8 mouse cellular contexts compared by ENCODE assay signal in the genomic region with DNA sequence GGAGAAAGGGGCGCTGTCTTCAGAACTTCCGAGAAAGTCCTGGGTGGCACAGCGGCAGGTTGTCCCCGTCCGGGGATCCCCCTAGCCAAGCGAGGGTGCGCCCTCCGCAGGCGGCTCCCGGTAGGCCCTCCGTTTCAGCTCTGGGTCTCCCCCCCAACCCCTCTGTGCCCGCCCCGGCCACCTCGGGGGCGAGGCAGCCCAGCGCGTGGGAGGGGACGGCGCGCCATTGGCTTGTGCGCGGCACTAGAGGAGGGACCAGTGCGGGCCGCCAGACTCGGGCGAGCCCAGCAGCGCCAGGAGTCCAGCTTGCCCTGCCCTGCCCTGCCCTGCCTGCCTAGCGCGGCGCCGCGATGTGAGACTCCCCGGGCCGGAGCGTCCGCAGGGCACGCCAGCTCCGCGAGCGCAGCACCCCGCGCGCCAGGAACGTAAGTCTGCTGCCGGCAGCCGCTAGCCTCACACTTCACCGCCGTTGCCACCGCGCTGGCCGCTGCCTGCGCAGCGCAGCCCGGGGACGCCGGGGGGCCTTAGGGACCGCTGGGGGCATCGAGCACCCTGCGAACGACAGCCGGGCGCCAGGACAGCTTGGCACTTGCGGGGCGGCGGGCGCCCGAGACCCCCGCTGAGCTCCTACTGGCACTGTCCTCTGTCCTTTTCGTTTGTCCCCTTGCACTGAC. TPM values are rescaled to one million over a fixed set of nuclear protein-coding genes. Genes with fewer than 3 reads are reported as not detected.
A peak's percentile ranks its signal among the peaks of the same experiment; 100 is the strongest.
DNase-seq lines count a peak whose midpoint lies in the region.

Gene Trp53i11 (plus strand): TSS at position 226 of the 674 bp plus-strand sequence.

- no peaks in the 10 kb centered on the region for H3K36me3 ChIP-seq in megakaryocyte, embryonic 14.5 days (replicated peaks; ENCODE audit: low read length)

- peak within 1 kb of the TSS; percentile 90 for H3K4me3 ChIP-seq in megakaryocyte, embryonic 14.5 days (replicated peaks)

- peak; percentile 89 to 94 for DNase-seq in adrenal gland, adult 18-20 months (ENCODE audit: low spot score in 2 of 2)
- peak; percentile 92 for DNase-seq in embryo, embryonic 10 days (ENCODE audit: low spot score)
- DNase-seq in gastrocnemius, postnatal 25 days: peak; percentile 88
- DNase-seq in induced T-regulatory cell, adult 2 months (ENCODE audit: low read depth): peak; percentile 94
- peak; percentile 63 to 69 for DNase-seq in left cerebral cortex, postnatal 14 days (ENCODE audit: low spot score in 2 of 2)
- peak; percentile 67 to 68 for DNase-seq in right cerebral cortex, adult 2 months (ENCODE audit: low spot score in 2 of 2)
- peak; percentile 56 for DNase-seq in urinary bladder, postnatal 10 days (ENCODE audit: low spot score)

- intact Hi-C loops in left cerebral cortex, postnatal 14 days (cut with DNase I): loop anchor here (5.0 kb wide), 1 partner anchor 280 kb away; no protein-coding TSS in a partner anchor

- peaks cover 97% of the 10 kb centered on the region for H3K27me3 ChIP-seq in megakaryocyte, embryonic 14.5 days (replicated peaks)

- no peaks in the 10 kb centered on the region for H3K9me3 ChIP-seq in megakaryocyte, embryonic 14.5 days

- peaks cover 36% of the 10 kb centered on the region for H3K4me1 ChIP-seq in megakaryocyte, embryonic 14.5 days

RNA-seq across cellular contexts. Expression of gene Trp53i11, which starts in this region (rescaled TPM):
- total RNA-seq in adrenal gland, adult 18-20 months (2021): 10 to 100 TPM; 51.6 to 83.8 TPM
- 1 to 10 TPM; 3.5 to 7.0 TPM for total RNA-seq in gastrocnemius, postnatal 25 days (2021)
- total RNA-seq in left cerebral cortex, postnatal 14 days (2021): 10 to 100 TPM; 58.3 to 58.8 TPM
- polyA plus RNA-seq in megakaryocyte, embryonic 14.5 days (2012; ENCODE audit: insufficient read depth, low replicate concordance): 2.0 TPM in 1 of 2 replicates, not detected in the other

Comparison
In these comparisons a context has a peak if more than half of its experiments do, and no peak if none do; other contexts are left out.
1. Peak in every context shown above with its lines: DNase-seq and H3K4me3 ChIP-seq.
2. RNA of gene Trp53i11 (total RNA-seq): 51.6 to 83.8 TPM in adrenal gland, adult 18-20 months and 58.3 to 58.8 TPM in left cerebral cortex, postnatal 14 days; 3.5 to 7.0 TPM in gastrocnemius, postnatal 25 days; every median in the first group is over 4 times any median in the second.